Mouse (Mus musculus): ENCODE data around the gene Bend5. TPM values are rescaled to one million over a fixed set of nuclear protein-coding genes. Genes with fewer than 3 reads are reported as not detected.

Gene Bend5
- polyA plus RNA-seq (2012; rRNA removed) (37.7 and 38.2 TPM in 2 replicates), polyA plus RNA-seq (2014; fragmentation: Nextera tagmentation; extraction: Ambion mirVana) (58.3 and 70.4 TPM in 2 replicates)

- Histone ChIP-seq H3K27ac (replicated peaks; ENCODE audit: low read depth, low read length) (peak within 1 kb of the TSS; percentile 91), H3K9ac (ENCODE audit: low read depth, low read length, severe bottlenecking) (peak within 1 kb of the TSS; percentile 88), H3K36me3 (ENCODE audit: control insufficient read depth, insufficient read depth, low read length) (peaks cover 10% of the 10 kb centered on the region; the same call in 1 of the 2 replicates), H3K4me2 (replicated peaks; ENCODE audit: low read depth, low read length, severe bottlenecking) (peak within 1 kb of the TSS; percentile 65), H3K9me3 (ENCODE audit: control insufficient read depth, low read length) (no peaks in the 10 kb centered on the region), H3K27me3 (ENCODE audit: control insufficient read depth, insufficient read depth, low read length) (no peaks in the 10 kb centered on the region), H3K4me1 (ENCODE audit: control insufficient read depth, insufficient read depth, low read length) (peaks cover 27% of the 10 kb centered on the region), H3K4me3 (replicated peaks; ENCODE audit: low read length) (peak within 1 kb of the TSS; percentile 82)
- TF ChIP-seq POLR2A (IDR thresholded peaks at IDR 0.05; ENCODE audit: borderline replicate concordance, extremely low read depth, insufficient read depth, insufficient read length): no peak
- DNase-seq (ENCODE audit: low spot score) (peak; percentile 89), ATAC-seq (ENCODE audit: low FRiP score, low read depth) (peak; percentile 97)
- WGBS: 2% methylated on average over 44 of the region's 66 CpGs
Measured at GRCm38 (mm10) chr4:111414818-111415488, at the start of gene Bend5. Gene Bend5 (plus strand): TSS chr4:111415006.

- no peak for TF ChIP-seq POLR2A (IDR thresholded peaks at IDR 0.05; ENCODE audit: borderline replicate concordance, extremely low read depth, insufficient read depth, insufficient read length)
- no peak overlapping the region for H3K4me3 ChIP-seq (replicated peaks; ENCODE audit: low read length)
- H3K27me3 ChIP-seq (ENCODE audit: control insufficient read depth, insufficient read depth, low read length): no peaks in the 10 kb centered on the region
- DNase-seq (ENCODE audit: low spot score) (no peak), ATAC-seq (ENCODE audit: low FRiP score, low read depth) (no peak)
- no peaks in the 10 kb centered on the region for H3K4me1 ChIP-seq (ENCODE audit: control insufficient read depth, insufficient read depth, low read length)
- no peaks in the 10 kb centered on the region for H3K9me3 ChIP-seq (ENCODE audit: control insufficient read depth, low read length)
- whole genome bisulfite sequencing: 78% methylated on average over 2 of the region's 2 CpGs
- no peak overlapping the region for H3K9ac ChIP-seq (ENCODE audit: low read depth, low read length, severe bottlenecking)
- H3K4me2 ChIP-seq (replicated peaks; ENCODE audit: low read depth, low read length, severe bottlenecking): no peak overlapping the region
- no peak overlapping the region for H3K27ac ChIP-seq (replicated peaks; ENCODE audit: low read depth, low read length)
- no peaks in the 10 kb centered on the region for H3K36me3 ChIP-seq (ENCODE audit: control insufficient read depth, insufficient read depth, low read length)
Measured at GRCm38 (mm10) chr4:111367771-111368170, 47.0 kb upstream of the Bend5 start.

GRCm38 (mm10) chr4:111377159-111377558, 37.6 kb upstream of the Bend5 start:
- H3K4me2 ChIP-seq (replicated peaks; ENCODE audit: low read depth, low read length, severe bottlenecking): no peak overlapping the region
- DNase-seq (ENCODE audit: low spot score) (no peak), ATAC-seq (ENCODE audit: low FRiP score, low read depth) (no peak)
- no peaks in the 10 kb centered on the region for H3K27me3 ChIP-seq (ENCODE audit: control insufficient read depth, insufficient read depth, low read length)
- TF ChIP-seq POLR2A (IDR thresholded peaks at IDR 0.05; ENCODE audit: borderline replicate concordance, extremely low read depth, insufficient read depth, insufficient read length): no peak
- no peak overlapping the region for H3K9ac ChIP-seq (ENCODE audit: low read depth, low read length, severe bottlenecking)
- H3K9me3 ChIP-seq (ENCODE audit: control insufficient read depth, low read length): no peaks in the 10 kb centered on the region
- H3K4me1 ChIP-seq (ENCODE audit: control insufficient read depth, insufficient read depth, low read length): no peaks in the 10 kb centered on the region
- no peaks in the 10 kb centered on the region for H3K36me3 ChIP-seq (ENCODE audit: control insufficient read depth, insufficient read depth, low read length)
- H3K4me3 ChIP-seq (replicated peaks; ENCODE audit: low read length): no peak overlapping the region
- no peak overlapping the region for H3K27ac ChIP-seq (replicated peaks; ENCODE audit: low read depth, low read length)

GRCm38 (mm10) chr4:111378071-111378470, 36.7 kb upstream of the Bend5 start:
- Histone ChIP-seq H3K4me1 (ENCODE audit: control insufficient read depth, insufficient read depth, low read length) (no peaks in the 10 kb centered on the region), H3K9me3 (ENCODE audit: control insufficient read depth, low read length) (no peaks in the 10 kb centered on the region), H3K4me3 (replicated peaks; ENCODE audit: low read length) (no peak overlapping the region), H3K36me3 (ENCODE audit: control insufficient read depth, insufficient read depth, low read length) (no peaks in the 10 kb centered on the region), H3K4me2 (replicated peaks; ENCODE audit: low read depth, low read length, severe bottlenecking) (no peak overlapping the region), H3K9ac (ENCODE audit: low read depth, low read length, severe bottlenecking) (no peak overlapping the region), H3K27ac (replicated peaks; ENCODE audit: low read depth, low read length) (no peak overlapping the region), H3K27me3 (ENCODE audit: control insufficient read depth, insufficient read depth, low read length) (no peaks in the 10 kb centered on the region)
- ATAC-seq (ENCODE audit: low FRiP score, low read depth) (no peak), DNase-seq (ENCODE audit: low spot score) (no peak)
- WGBS: 91% methylated on average over 3 of the region's 3 CpGs
- TF ChIP-seq POLR2A (IDR thresholded peaks at IDR 0.05; ENCODE audit: borderline replicate concordance, extremely low read depth, insufficient read depth, insufficient read length): no peak

- Histone ChIP-seq H3K27ac (replicated peaks; ENCODE audit: low read depth, low read length) (no peak overlapping the region), H3K4me1 (ENCODE audit: control insufficient read depth, insufficient read depth, low read length) (no peaks in the 10 kb centered on the region), H3K9me3 (ENCODE audit: control insufficient read depth, low read length) (no peaks in the 10 kb centered on the region), H3K27me3 (ENCODE audit: control insufficient read depth, insufficient read depth, low read length) (no peaks in the 10 kb centered on the region), H3K4me2 (replicated peaks; ENCODE audit: low read depth, low read length, severe bottlenecking) (no peak overlapping the region), H3K9ac (ENCODE audit: low read depth, low read length, severe bottlenecking) (no peak overlapping the region), H3K36me3 (ENCODE audit: control insufficient read depth, insufficient read depth, low read length) (no peaks in the 10 kb centered on the region), H3K4me3 (replicated peaks; ENCODE audit: low read length) (no peak overlapping the region)
- ATAC-seq (ENCODE audit: low FRiP score, low read depth) (no peak), DNase-seq (ENCODE audit: low spot score) (no peak)
- 86% methylated on average over 2 of the region's 2 CpGs for WGBS
- no peak for TF ChIP-seq POLR2A (IDR thresholded peaks at IDR 0.05; ENCODE audit: borderline replicate concordance, extremely low read depth, insufficient read depth, insufficient read length)
Measured at GRCm38 (mm10) chr4:111383101-111383500, 31.7 kb upstream of the Bend5 start.
